Mouse (Mus musculus) R1 (cell line): ENCODE measurements at regions not wholly inside any gene's neighbourhood (a gene's known extent, or its start where the extent isn't known, plus 50 kb on each side); places are given as distances from the start of the nearest gene placed in this dataset.

Source experiments
- DNase-seq: peaks from one replicate; pipeline ENCODE4 v3.0.0-alpha.2; 2018; ENCODE audit warnings: low read depth, low spot score

- DNase-seq: no peak
Measured at GRCm38 (mm10) chr5:118494649-118495477, 65.6 kb upstream of the Med13l start.

DNA sequence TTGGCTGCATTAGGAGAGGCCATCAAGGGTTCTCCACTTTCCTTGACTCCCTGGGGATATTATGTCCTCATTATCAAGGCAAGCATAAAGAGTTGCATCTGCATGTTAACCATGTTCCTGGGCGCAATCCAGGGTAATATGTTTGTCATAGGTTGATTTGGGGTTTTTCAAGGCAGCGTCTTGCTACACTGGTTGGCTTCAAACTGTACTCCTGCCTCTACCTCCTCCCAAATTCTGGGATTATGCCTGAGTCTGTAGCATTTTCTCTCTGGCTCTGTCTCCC, 65.1 kb upstream of the Med13l start:
- no peak for DNase-seq

DNA sequence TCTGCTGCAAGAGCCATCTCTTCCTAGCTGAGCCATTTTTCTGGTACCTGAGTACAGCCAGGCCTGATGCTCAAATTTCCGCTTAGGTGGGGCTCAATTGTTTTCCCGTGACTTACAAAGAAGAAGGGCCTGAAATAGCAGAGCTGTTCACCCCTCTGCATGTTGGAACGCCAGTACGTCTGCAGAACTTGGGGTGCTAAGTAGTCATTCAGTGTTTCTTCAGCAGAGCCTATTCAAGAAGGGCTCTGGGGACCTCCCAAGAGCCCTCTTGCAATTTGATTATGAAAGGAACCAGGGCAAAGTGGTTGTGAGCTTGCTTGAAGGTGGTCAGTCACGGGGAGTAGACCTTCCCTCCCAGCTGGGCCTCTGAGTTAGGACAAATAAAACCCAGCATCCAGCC, 58.9 kb upstream of the Med13l start:
- DNase-seq: peak; percentile 68

DNA sequence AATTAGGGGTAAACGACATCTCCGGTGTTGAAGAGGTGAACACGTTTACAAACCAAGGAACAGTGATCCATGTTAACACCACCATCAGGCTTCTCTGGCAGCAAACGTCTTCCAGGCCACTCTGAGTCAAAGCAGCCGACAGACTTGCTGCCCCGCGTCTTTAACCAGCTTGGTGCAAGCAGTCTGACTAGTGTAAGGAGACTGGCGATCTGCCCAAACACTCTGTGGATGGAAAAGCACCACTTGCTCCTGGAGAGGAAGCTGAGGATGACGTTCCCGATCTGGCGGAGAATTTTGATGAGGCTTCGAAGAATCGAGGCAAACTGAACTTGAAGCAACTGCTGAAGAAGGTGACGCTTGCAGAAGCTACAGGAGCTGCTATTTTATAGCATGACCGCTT, 57.5 kb upstream of the Med13l start:
- DNase-seq: no peak

- no peak for DNase-seq
Measured at GRCm38 (mm10) chr5:118504170-118504569, 56.3 kb upstream of the Med13l start.

DNA sequence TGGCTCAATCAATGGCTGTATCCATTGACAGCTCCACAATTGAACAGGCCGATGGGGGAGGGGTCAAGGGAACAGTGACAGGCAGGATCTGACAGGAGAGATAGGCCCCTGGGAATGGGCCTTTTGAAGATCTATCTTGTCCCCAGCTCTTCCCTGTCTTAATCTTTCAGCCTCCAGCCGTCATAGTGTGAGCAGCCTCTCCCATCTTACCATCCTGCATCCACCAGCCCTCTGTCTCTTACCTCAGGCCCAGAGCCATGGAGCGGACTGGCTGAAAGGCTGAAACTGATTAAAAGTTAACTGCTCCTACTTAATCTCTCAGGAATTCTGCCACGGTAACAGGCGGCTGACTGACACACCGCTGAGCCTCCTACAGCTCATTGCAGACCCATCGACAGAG, 55.6 kb upstream of the Med13l start:
- no peak for DNase-seq

- peak; percentile 91 for DNase-seq
Measured at GRCm38 (mm10) chr5:118509871-118510270, 50.6 kb upstream of the Med13l start.
